ENCODE assay signal across 16 mouse cellular contexts in genomic region chr6:131513287-131513686, GRCm38 (mm10). TPM values are rescaled to one million over a fixed set of nuclear protein-coding genes. Genes with fewer than 3 reads are reported as not detected.
DNase-seq lines count a peak whose midpoint lies in the region; ATAC-seq and TF ChIP-seq lines count a peak whose summit lies in the region.
"Had no signal": no experiment of that assay in that cellular context is flagged by ENCODE, and none has a peak within 500 bp of the region (broad histone marks: within the 10 kb centered on the region; RNA-seq: fewer than 3 reads in every experiment).

No protein-coding gene starts in this region.

- TF ChIP-seq CTCF in forebrain, postnatal 0 days (IDR thresholded peaks at IDR 0.05; ENCODE audit: low read depth), result peak; percentile 62
- TF ChIP-seq CTCF in lung, postnatal 0 days (IDR thresholded peaks at IDR 0.05), result peak; percentile 54
- TF ChIP-seq CTCF in stomach, postnatal 0 days (IDR thresholded peaks at IDR 0.05; ENCODE audit: low read depth), result peak; percentile 65

- H3K9me3 ChIP-seq in forebrain, postnatal 0 days (ENCODE audit: low read length), result no peaks in the 10 kb centered on the region
- no peaks in the 10 kb centered on the region for H3K9me3 ChIP-seq in forebrain, embryonic 16.5 days (ENCODE audit: control insufficient read depth, low read length)
- no peaks in the 10 kb centered on the region for H3K9me3 ChIP-seq in lung, postnatal 0 days (ENCODE audit: low read length)
- H3K9me3 ChIP-seq in stomach, postnatal 0 days (ENCODE audit: control insufficient read depth, low read length), result no peaks in the 10 kb centered on the region
- H3K9me3 ChIP-seq: forebrain, embryonic 15.5 days; lung, embryonic 15.5 days had no signal

- DNase-seq in forebrain, postnatal 0 days, result peak; percentile 6
- DNase-seq in lung, postnatal 0 days (ENCODE audit: low spot score), result no peak
- no peak for DNase-seq in lung, postnatal 36 days
- DNase-seq in stomach, postnatal 0 days (ENCODE audit: low spot score), result no peak
- DNase-seq in kidney, postnatal 10 days, result no peak
- no peak for DNase-seq in spleen, postnatal 10 days (ENCODE audit: low spot score in 2 of 2)
- DNase-seq: adrenal gland, postnatal 36 days; cerebellum, postnatal 14 days had no signal

- no peak overlapping the region for H3K9ac ChIP-seq in forebrain, postnatal 0 days
- H3K9ac ChIP-seq in forebrain, embryonic 16.5 days (replicated peaks; ENCODE audit: low read depth, low read length), result no peak overlapping the region
- no peak overlapping the region for H3K9ac ChIP-seq in lung, postnatal 0 days (replicated peaks; ENCODE audit: low read depth)
- H3K9ac ChIP-seq in stomach, postnatal 0 days (ENCODE audit: low read length), result no peak overlapping the region
- H3K9ac ChIP-seq: forebrain, embryonic 15.5 days; lung, embryonic 15.5 days had no signal

- no peaks in the 10 kb centered on the region for H3K4me1 ChIP-seq in forebrain, postnatal 0 days (ENCODE audit: insufficient read depth)
- H3K4me1 ChIP-seq in forebrain, embryonic 16.5 days (replicated peaks; ENCODE audit: control insufficient read depth, insufficient read depth, low read length), result no peaks in the 10 kb centered on the region
- no peaks in the 10 kb centered on the region for H3K4me1 ChIP-seq in lung, postnatal 0 days (ENCODE audit: insufficient read depth, low read depth, low read length)
- H3K4me1 ChIP-seq in stomach, postnatal 0 days (replicated peaks; ENCODE audit: control insufficient read depth, insufficient read depth), result no peaks in the 10 kb centered on the region
- H3K4me1 ChIP-seq: forebrain, embryonic 15.5 days; lung, embryonic 15.5 days had no signal

- no peaks in the 10 kb centered on the region for H3K36me3 ChIP-seq in forebrain, postnatal 0 days (ENCODE audit: insufficient read depth)
- H3K36me3 ChIP-seq in forebrain, embryonic 16.5 days (ENCODE audit: control insufficient read depth, insufficient read depth), result no peaks in the 10 kb centered on the region
- no peaks in the 10 kb centered on the region for H3K36me3 ChIP-seq in lung, postnatal 0 days (ENCODE audit: insufficient read depth, low read length)
- no peaks in the 10 kb centered on the region for H3K36me3 ChIP-seq in stomach, postnatal 0 days (ENCODE audit: control insufficient read depth, insufficient read depth, low read length)
- H3K36me3 ChIP-seq: forebrain, embryonic 15.5 days; lung, embryonic 15.5 days had no signal

- no peak for TF ChIP-seq EP300 in lung, postnatal 0 days (IDR thresholded peaks at IDR 0.05)
- no peak for TF ChIP-seq EP300 in stomach, postnatal 0 days (optimal IDR thresholded peaks at IDR 0.05)

- no peak overlapping the region for H3K27ac ChIP-seq in forebrain, postnatal 0 days (ENCODE audit: low read depth, low read length)
- no peak overlapping the region for H3K27ac ChIP-seq in forebrain, embryonic 16.5 days (ENCODE audit: low read length)
- H3K27ac ChIP-seq in lung, postnatal 0 days (ENCODE audit: low read length), result no peak overlapping the region
- no peak overlapping the region for H3K27ac ChIP-seq in stomach, postnatal 0 days (replicated peaks)
- H3K27ac ChIP-seq: forebrain, embryonic 15.5 days; lung, embryonic 15.5 days had no signal

- H3K4me3 ChIP-seq in forebrain, postnatal 0 days (ENCODE audit: low read depth, low read length), result no peak overlapping the region
- H3K4me3 ChIP-seq in forebrain, embryonic 16.5 days (replicated peaks; ENCODE audit: low read length), result no peak overlapping the region
- no peak overlapping the region for H3K4me3 ChIP-seq in lung, postnatal 0 days (ENCODE audit: low read depth, low read length)
- no peak overlapping the region for H3K4me3 ChIP-seq in stomach, postnatal 0 days (ENCODE audit: low read depth, low read length)
- H3K4me3 ChIP-seq: forebrain, embryonic 15.5 days; lung, embryonic 15.5 days had no signal

- H3K4me2 ChIP-seq in forebrain, postnatal 0 days (ENCODE audit: low read depth), result no peak overlapping the region
- no peak overlapping the region for H3K4me2 ChIP-seq in forebrain, embryonic 16.5 days (ENCODE audit: low read length)
- H3K4me2 ChIP-seq in lung, postnatal 0 days (replicated peaks; ENCODE audit: low read depth, low read length), result no peak overlapping the region
- H3K4me2 ChIP-seq in stomach, postnatal 0 days (replicated peaks; ENCODE audit: low read depth), result no peak overlapping the region
- H3K4me2 ChIP-seq: forebrain, embryonic 15.5 days; lung, embryonic 15.5 days had no signal

- no peak for ATAC-seq in forebrain, postnatal 0 days
- ATAC-seq in forebrain, embryonic 16.5 days, result no peak
- no peak for ATAC-seq in lung, postnatal 0 days
- ATAC-seq in common myeloid progenitor, adult 5-6 weeks (replicated peaks; ENCODE audit: low read depth, poor library complexity, severe bottlenecking), result peak; percentile 73
- ATAC-seq in stomach, postnatal 0 days (ENCODE audit: low FRiP score, low TSS enrichment), result no peak
- ATAC-seq: forebrain, embryonic 15.5 days had no signal

- H3K27me3 ChIP-seq in forebrain, postnatal 0 days (ENCODE audit: insufficient read depth, low read length), result no peaks in the 10 kb centered on the region
- H3K27me3 ChIP-seq in forebrain, embryonic 16.5 days (replicated peaks; ENCODE audit: control insufficient read depth, insufficient read depth, low read length), result no peaks in the 10 kb centered on the region
- H3K27me3 ChIP-seq in lung, postnatal 0 days (replicated peaks; ENCODE audit: insufficient read depth, low read length), result no peaks in the 10 kb centered on the region
- no peaks in the 10 kb centered on the region for H3K27me3 ChIP-seq in stomach, postnatal 0 days (ENCODE audit: control insufficient read depth, insufficient read depth, low read length)
- H3K27me3 ChIP-seq: forebrain, embryonic 15.5 days; lung, embryonic 15.5 days had no signal

RNA-seq across cellular contexts. Expression of gene 5430401F13Rik, which starts 27.1 kb away (rescaled TPM):
- not detected in 2 replicates for total RNA-seq in forebrain, postnatal 0 days (2014; rRNA removed)
- not detected in 2 replicates for polyA plus RNA-seq in forebrain, postnatal 0 days (2015; fragmentation: Nextera tagmentation; extraction: Ambion mirVana)
- polyA plus RNA-seq in forebrain, embryonic 16.5 days (2015; fragmentation: Nextera tagmentation; extraction: Ambion mirVana), result not detected in 2 replicates
- not detected in 2 replicates for polyA plus RNA-seq in lung, postnatal 0 days (2015; fragmentation: Nextera tagmentation; extraction: Ambion mirVana)
- not detected in 2 replicates for total RNA-seq in common myeloid progenitor, adult 5-6 weeks (2017)
- not detected in 2 replicates for polyA plus RNA-seq in stomach, postnatal 0 days (2015; fragmentation: Nextera tagmentation; extraction: Ambion mirVana)
- total RNA-seq: adrenal gland, postnatal 36 days; left cerebral cortex, adult 18-20 months had no signal
- polyA plus RNA-seq: forebrain, embryonic 15.5 days; heart, embryonic 16.5 days; kidney, embryonic 14.5 days; lung, embryonic 15.5 days; stomach, embryonic 16.5 days had no signal

RNA-seq across cellular contexts. Expression of gene Gm6619, which starts 27.1 kb away (rescaled TPM):
- not detected in 2 replicates for total RNA-seq in forebrain, postnatal 0 days (2014; rRNA removed)
- not detected in 2 replicates for polyA plus RNA-seq in forebrain, postnatal 0 days (2015; fragmentation: Nextera tagmentation; extraction: Ambion mirVana)
- not detected in 2 replicates for polyA plus RNA-seq in forebrain, embryonic 16.5 days (2015; fragmentation: Nextera tagmentation; extraction: Ambion mirVana)
- polyA plus RNA-seq in lung, postnatal 0 days (2015; fragmentation: Nextera tagmentation; extraction: Ambion mirVana), result not detected in 2 replicates
- total RNA-seq in common myeloid progenitor, adult 5-6 weeks (2017), result not detected in 2 replicates
- polyA plus RNA-seq in stomach, postnatal 0 days (2015; fragmentation: Nextera tagmentation; extraction: Ambion mirVana), result not detected in 2 replicates
- total RNA-seq: adrenal gland, postnatal 36 days; left cerebral cortex, adult 18-20 months had no signal
- polyA plus RNA-seq: forebrain, embryonic 15.5 days; heart, embryonic 16.5 days; kidney, embryonic 14.5 days; lung, embryonic 15.5 days; stomach, embryonic 16.5 days had no signal
